Mouse (Mus musculus) ovary, postnatal 10 days (tissue): ENCODE measurements around the gene Gm6882.
"Not testable (repeated sequence)": the region's sequence is repeated elsewhere in the genome, so short reads cannot be mapped to it uniquely, and the experiment has no call there.

ENCODE experiments used
- DNase-seq: peaks from one replicate; pipeline ENCODE4 v3.0.0; 2022; ENCODE audit warnings: low spot score

The Gm6882 gene

DNA sequence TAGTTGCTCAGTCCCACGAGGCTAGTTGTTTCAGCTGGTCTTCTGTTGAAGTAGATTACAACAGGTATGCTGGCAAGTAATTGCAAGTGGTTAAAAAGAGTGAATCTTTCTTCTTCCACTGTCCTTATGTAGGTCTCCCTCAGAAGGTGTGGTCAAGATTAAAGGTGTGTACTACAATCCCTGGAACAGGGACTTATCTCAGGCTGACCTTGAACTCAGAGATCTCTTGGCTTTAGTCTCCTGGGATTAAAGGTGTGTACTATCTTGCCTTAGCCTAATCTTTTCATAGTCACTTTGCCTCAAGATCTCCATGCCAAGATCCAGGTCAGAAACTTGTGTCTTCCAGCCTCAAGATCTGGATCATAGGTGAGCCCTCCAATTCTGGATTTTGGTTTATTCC lies at the start of gene Gm6882:
Gene Gm6882, minus strand, starts transcription at position 101 of the 400 bp plus-strand sequence.
- DNase-seq: not testable (repeated sequence)
